Mouse (Mus musculus): ENCODE results near the gene Arhgap44. TPM values are rescaled to one million over a fixed set of nuclear protein-coding genes. Genes with fewer than 3 reads are reported as not detected.

Arhgap44 gene
- polyA plus RNA-seq, 1 experiment from 2014 or later, result 7.2 TPM

DNA sequence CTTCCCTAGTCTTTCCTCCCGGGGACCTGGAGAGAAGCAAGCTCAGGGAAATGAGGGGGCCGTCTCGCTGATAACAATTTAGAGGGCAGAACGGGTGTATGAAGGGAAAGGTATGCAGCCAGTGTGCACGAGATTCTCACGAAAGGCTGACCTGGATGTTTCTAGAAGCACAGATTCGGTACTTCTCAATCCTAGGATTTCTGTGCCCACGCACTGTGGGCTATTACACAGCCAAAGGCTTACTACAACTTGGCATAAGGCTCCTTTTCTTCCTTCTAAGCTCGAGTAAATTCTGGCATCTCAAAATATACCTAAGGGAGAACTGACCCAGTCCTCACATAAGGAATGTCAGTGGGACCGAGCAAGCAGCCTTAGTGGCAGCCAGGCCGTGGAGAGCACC, 61.6 kb downstream of the Arhgap44 start:
- Histone ChIP-seq H3K4me1 (ENCODE audit: control insufficient read depth, insufficient read depth, low read length) (no peaks in the 10 kb centered on the region; the same call in 1 of the 2 replicates), H3K9ac (ENCODE audit: low read depth, low read length) (no peak overlapping the region), H3K36me3 (ENCODE audit: control insufficient read depth, insufficient read depth, low read length) (no peaks in the 10 kb centered on the region), H3K4me3 (ENCODE audit: low read length) (no peak overlapping the region), H3K9me3 (ENCODE audit: control insufficient read depth, low read length) (no peaks in the 10 kb centered on the region), H3K4me2 (replicated peaks; ENCODE audit: low read depth, low read length) (no peak overlapping the region), H3K27me3 (ENCODE audit: control insufficient read depth, insufficient read depth, low read length) (no peaks in the 10 kb centered on the region), H3K27ac (ENCODE audit: low read depth, low read length) (no peak overlapping the region)
- WGBS, result 76% methylated on average over 11 of the region's 11 CpGs
- no peak for ATAC-seq (ENCODE audit: low FRiP score, low TSS enrichment)

GRCm38 (mm10) chr11:65100031-65100430, 62.7 kb downstream of the Arhgap44 start:
- Histone ChIP-seq H3K27ac (ENCODE audit: low read depth, low read length) (no peak overlapping the region), H3K9me3 (ENCODE audit: control insufficient read depth, low read length) (no peaks in the 10 kb centered on the region), H3K27me3 (ENCODE audit: control insufficient read depth, insufficient read depth, low read length) (no peaks in the 10 kb centered on the region), H3K4me3 (ENCODE audit: low read length) (no peak overlapping the region), H3K9ac (ENCODE audit: low read depth, low read length) (no peak overlapping the region), H3K4me1 (ENCODE audit: control insufficient read depth, insufficient read depth, low read length) (no peaks in the 10 kb centered on the region; the same call in 1 of the 2 replicates), H3K4me2 (replicated peaks; ENCODE audit: low read depth, low read length) (no peak overlapping the region), H3K36me3 (ENCODE audit: control insufficient read depth, insufficient read depth, low read length) (no peaks in the 10 kb centered on the region)
- ATAC-seq (ENCODE audit: low FRiP score, low TSS enrichment), result no peak
- 92% methylated on average over 8 of the region's 8 CpGs for WGBS

GRCm38 (mm10) chr11:65097526-65098070, 65.2 kb downstream of the Arhgap44 start:
- Histone ChIP-seq H3K27me3 (ENCODE audit: control insufficient read depth, insufficient read depth, low read length) (no peaks in the 10 kb centered on the region), H3K4me3 (ENCODE audit: low read length) (no peak overlapping the region), H3K9ac (ENCODE audit: low read depth, low read length) (no peak overlapping the region), H3K9me3 (ENCODE audit: control insufficient read depth, low read length) (no peaks in the 10 kb centered on the region), H3K4me2 (replicated peaks; ENCODE audit: low read depth, low read length) (no peak overlapping the region), H3K4me1 (ENCODE audit: control insufficient read depth, insufficient read depth, low read length) (no peaks in the 10 kb centered on the region; the same call in 1 of the 2 replicates), H3K27ac (ENCODE audit: low read depth, low read length) (no peak overlapping the region), H3K36me3 (ENCODE audit: control insufficient read depth, insufficient read depth, low read length) (no peaks in the 10 kb centered on the region)
- 67% methylated on average over 4 of the region's 4 CpGs for WGBS
- no peak for ATAC-seq (ENCODE audit: low FRiP score, low TSS enrichment)

- no peak overlapping the region for H3K4me3 ChIP-seq (ENCODE audit: low read length)
- H3K27me3 ChIP-seq (ENCODE audit: control insufficient read depth, insufficient read depth, low read length), result no peaks in the 10 kb centered on the region
- WGBS, result 89% methylated on average over 5 of the region's 5 CpGs
- no peak overlapping the region for H3K4me2 ChIP-seq (replicated peaks; ENCODE audit: low read depth, low read length)
- no peak for ATAC-seq (ENCODE audit: low FRiP score, low TSS enrichment)
- H3K9me3 ChIP-seq (ENCODE audit: control insufficient read depth, low read length), result no peaks in the 10 kb centered on the region
- H3K9ac ChIP-seq (ENCODE audit: low read depth, low read length), result no peak overlapping the region
- H3K4me1 ChIP-seq (ENCODE audit: control insufficient read depth, insufficient read depth, low read length), result no peaks in the 10 kb centered on the region; the same call in 1 of the 2 replicates
- H3K36me3 ChIP-seq (ENCODE audit: control insufficient read depth, insufficient read depth, low read length), result no peaks in the 10 kb centered on the region
- no peak overlapping the region for H3K27ac ChIP-seq (ENCODE audit: low read depth, low read length)
Observed at GRCm38 (mm10) chr11:65096866-65097265, 65.9 kb downstream of the Arhgap44 start.

DNA sequence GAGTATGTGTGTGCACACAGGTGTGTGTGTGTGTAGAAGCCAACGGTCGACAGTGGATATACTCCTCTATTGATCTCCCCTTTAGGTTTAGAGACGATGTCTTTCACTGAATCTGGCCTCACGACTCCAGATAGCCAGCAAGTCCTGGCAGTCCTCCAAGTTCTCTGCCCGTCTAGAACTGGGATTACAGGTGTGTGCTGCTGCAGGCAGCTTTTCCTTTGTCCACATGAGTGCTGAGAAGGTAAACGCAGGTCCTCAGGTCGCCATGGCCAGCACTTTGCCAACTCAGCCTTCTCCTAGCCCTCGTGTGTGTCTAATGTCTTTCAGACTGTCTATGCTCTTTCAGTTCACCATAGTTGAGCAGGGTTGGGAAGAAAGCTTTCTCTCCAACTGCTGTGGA, 69.9 kb downstream of the Arhgap44 start:
- no peak overlapping the region for H3K9ac ChIP-seq (ENCODE audit: low read depth, low read length)
- 84% methylated on average over 8 of the region's 8 CpGs for WGBS
- H3K9me3 ChIP-seq (ENCODE audit: control insufficient read depth, low read length), result peaks cover 3% of the 10 kb centered on the region; the same call in 1 of the 2 replicates
- no peaks in the 10 kb centered on the region; the same call in 1 of the 2 replicates for H3K4me1 ChIP-seq (ENCODE audit: control insufficient read depth, insufficient read depth, low read length)
- H3K4me3 ChIP-seq (ENCODE audit: low read length), result no peak overlapping the region
- no peak overlapping the region for H3K4me2 ChIP-seq (replicated peaks; ENCODE audit: low read depth, low read length)
- no peaks in the 10 kb centered on the region for H3K27me3 ChIP-seq (ENCODE audit: control insufficient read depth, insufficient read depth, low read length)
- ATAC-seq (ENCODE audit: low FRiP score, low TSS enrichment), result no peak
- no peak overlapping the region for H3K27ac ChIP-seq (ENCODE audit: low read depth, low read length)
- H3K36me3 ChIP-seq (ENCODE audit: control insufficient read depth, insufficient read depth, low read length), result no peaks in the 10 kb centered on the region

GRCm38 (mm10) chr11:65090386-65090785, 72.4 kb downstream of the Arhgap44 start:
- H3K4me3 ChIP-seq (ENCODE audit: low read length), result no peak overlapping the region
- no peak overlapping the region for H3K27ac ChIP-seq (ENCODE audit: low read depth, low read length)
- H3K9ac ChIP-seq (ENCODE audit: low read depth, low read length), result no peak overlapping the region
- H3K36me3 ChIP-seq (ENCODE audit: control insufficient read depth, insufficient read depth, low read length), result no peaks in the 10 kb centered on the region
- no peaks in the 10 kb centered on the region for H3K27me3 ChIP-seq (ENCODE audit: control insufficient read depth, insufficient read depth, low read length)
- no peaks in the 10 kb centered on the region for H3K4me1 ChIP-seq (ENCODE audit: control insufficient read depth, insufficient read depth, low read length)
- no peak overlapping the region for H3K4me2 ChIP-seq (replicated peaks; ENCODE audit: low read depth, low read length)
- ATAC-seq (ENCODE audit: low FRiP score, low TSS enrichment), result no peak
- WGBS, result 90% methylated on average over 6 of the region's 6 CpGs
- H3K9me3 ChIP-seq (ENCODE audit: control insufficient read depth, low read length), result peaks cover 3% of the 10 kb centered on the region; the same call in 1 of the 2 replicates

- Histone ChIP-seq H3K27ac (ENCODE audit: low read depth, low read length) (no peak overlapping the region), H3K9ac (ENCODE audit: low read depth, low read length) (no peak overlapping the region), H3K4me1 (ENCODE audit: control insufficient read depth, insufficient read depth, low read length) (no peaks in the 10 kb centered on the region), H3K27me3 (ENCODE audit: control insufficient read depth, insufficient read depth, low read length) (no peaks in the 10 kb centered on the region), H3K4me2 (replicated peaks; ENCODE audit: low read depth, low read length) (no peak overlapping the region), H3K9me3 (ENCODE audit: control insufficient read depth, low read length) (peaks cover 3% of the 10 kb centered on the region; the same call in 1 of the 2 replicates), H3K4me3 (ENCODE audit: low read length) (no peak overlapping the region), H3K36me3 (ENCODE audit: control insufficient read depth, insufficient read depth, low read length) (no peaks in the 10 kb centered on the region)
- ATAC-seq (ENCODE audit: low FRiP score, low TSS enrichment), result no peak
- 90% methylated on average over 3 of the region's 3 CpGs for WGBS
Observed at GRCm38 (mm10) chr11:65089982-65090381, 72.8 kb downstream of the Arhgap44 start.

DNA sequence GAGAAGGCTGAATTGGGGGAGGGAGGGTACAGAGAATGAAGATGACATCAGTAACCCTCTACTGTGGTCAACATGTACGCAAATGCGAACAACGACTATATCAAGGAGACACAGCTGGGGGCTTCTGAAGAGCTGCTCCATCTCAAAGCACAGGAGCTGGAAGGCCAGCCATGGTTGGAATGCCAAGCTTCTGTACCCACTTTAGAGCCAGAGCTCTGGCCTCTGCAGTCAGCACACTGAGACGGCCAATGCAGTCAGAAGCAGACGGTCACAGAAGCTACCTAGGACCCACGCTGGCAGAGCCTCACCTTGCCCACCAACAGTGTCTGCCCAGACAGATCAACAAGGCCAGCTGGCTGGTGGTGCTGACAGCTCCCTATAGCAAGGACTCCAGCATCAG, 73.5 kb downstream of the Arhgap44 start:
- no peaks in the 10 kb centered on the region for H3K4me1 ChIP-seq (ENCODE audit: control insufficient read depth, insufficient read depth, low read length)
- no peaks in the 10 kb centered on the region for H3K27me3 ChIP-seq (ENCODE audit: control insufficient read depth, insufficient read depth, low read length)
- H3K4me3 ChIP-seq (ENCODE audit: low read length), result no peak overlapping the region
- no peak for ATAC-seq (ENCODE audit: low FRiP score, low TSS enrichment)
- WGBS, result 91% methylated on average over 6 of the region's 6 CpGs
- H3K9ac ChIP-seq (ENCODE audit: low read depth, low read length), result no peak overlapping the region
- H3K36me3 ChIP-seq (ENCODE audit: control insufficient read depth, insufficient read depth, low read length), result no peaks in the 10 kb centered on the region
- peaks cover 3% of the 10 kb centered on the region; the same call in 1 of the 2 replicates for H3K9me3 ChIP-seq (ENCODE audit: control insufficient read depth, low read length)
- no peak overlapping the region for H3K4me2 ChIP-seq (replicated peaks; ENCODE audit: low read depth, low read length)
- H3K27ac ChIP-seq (ENCODE audit: low read depth, low read length), result no peak overlapping the region

- 41% methylated on average over 5 of the region's 5 CpGs for WGBS
- ATAC-seq (ENCODE audit: low FRiP score, low TSS enrichment), result no peak
- Histone ChIP-seq H3K9me3 (ENCODE audit: control insufficient read depth, low read length) (peaks cover 3% of the 10 kb centered on the region; the same call in 1 of the 2 replicates), H3K9ac (ENCODE audit: low read depth, low read length) (no peak overlapping the region), H3K4me1 (ENCODE audit: control insufficient read depth, insufficient read depth, low read length) (no peaks in the 10 kb centered on the region), H3K27me3 (ENCODE audit: control insufficient read depth, insufficient read depth, low read length) (no peaks in the 10 kb centered on the region), H3K27ac (ENCODE audit: low read depth, low read length) (no peak overlapping the region), H3K36me3 (ENCODE audit: control insufficient read depth, insufficient read depth, low read length) (no peaks in the 10 kb centered on the region), H3K4me3 (ENCODE audit: low read length) (no peak overlapping the region), H3K4me2 (replicated peaks; ENCODE audit: low read depth, low read length) (no peak overlapping the region)
Observed at GRCm38 (mm10) chr11:65088451-65089222, 74.1 kb downstream of the Arhgap44 start.
